Mouse (Mus musculus) embryonic fibroblast, embryonic 13.5 days (primary cell): ENCODE data around the gene Tmem185b.

Experiments
- CTCF ChIP-seq: IDR thresholded peaks from 2 replicates; pipeline ENCODE4 v1.5.1; 2011; ENCODE audit warnings: mild to moderate bottlenecking, control low read depth, low read length, moderate library complexity, borderline replicate concordance; ENCODE audit not compliant: insufficient read depth
- POLR2A ChIP-seq: IDR thresholded peaks from 2 replicates; pipeline ENCODE4 v1.6.1; 2011; ENCODE audit warnings: low read depth, mild to moderate bottlenecking, control low read depth, low read length, moderate library complexity

DNA sequence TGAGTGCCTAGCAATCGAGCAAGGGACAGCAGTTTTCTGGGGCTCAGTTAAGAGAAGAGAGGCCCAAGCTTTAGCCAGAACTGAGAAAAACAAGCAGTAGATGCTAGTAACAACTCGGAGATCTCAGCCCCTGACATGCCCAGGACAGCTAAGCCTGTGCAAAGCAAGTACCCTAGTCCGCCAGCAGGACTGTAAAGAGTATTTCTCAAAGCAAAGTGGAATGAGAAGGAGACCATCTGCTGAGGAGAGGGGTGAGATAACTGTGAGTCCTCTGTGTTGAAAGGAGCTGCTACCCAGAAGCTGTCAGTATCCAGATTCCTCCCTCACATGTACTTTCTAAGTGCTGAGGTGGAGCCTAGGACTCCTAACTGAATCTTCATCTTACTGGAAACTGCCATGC lies 20.5 kb downstream of the Tmem185b start:
- TF ChIP-seq CTCF (no peak), POLR2A (no peak)
